Mouse (Mus musculus): ENCODE results near the gene Pkdcc. TPM values are rescaled to one million over a fixed set of nuclear protein-coding genes. Genes with fewer than 3 reads are reported as not detected.

Pkdcc gene
- 10.7 and 20.2 TPM in 2 replicates for polyA plus RNA-seq (2015; fragmentation: Nextera tagmentation; extraction: Ambion mirVana)

DNA sequence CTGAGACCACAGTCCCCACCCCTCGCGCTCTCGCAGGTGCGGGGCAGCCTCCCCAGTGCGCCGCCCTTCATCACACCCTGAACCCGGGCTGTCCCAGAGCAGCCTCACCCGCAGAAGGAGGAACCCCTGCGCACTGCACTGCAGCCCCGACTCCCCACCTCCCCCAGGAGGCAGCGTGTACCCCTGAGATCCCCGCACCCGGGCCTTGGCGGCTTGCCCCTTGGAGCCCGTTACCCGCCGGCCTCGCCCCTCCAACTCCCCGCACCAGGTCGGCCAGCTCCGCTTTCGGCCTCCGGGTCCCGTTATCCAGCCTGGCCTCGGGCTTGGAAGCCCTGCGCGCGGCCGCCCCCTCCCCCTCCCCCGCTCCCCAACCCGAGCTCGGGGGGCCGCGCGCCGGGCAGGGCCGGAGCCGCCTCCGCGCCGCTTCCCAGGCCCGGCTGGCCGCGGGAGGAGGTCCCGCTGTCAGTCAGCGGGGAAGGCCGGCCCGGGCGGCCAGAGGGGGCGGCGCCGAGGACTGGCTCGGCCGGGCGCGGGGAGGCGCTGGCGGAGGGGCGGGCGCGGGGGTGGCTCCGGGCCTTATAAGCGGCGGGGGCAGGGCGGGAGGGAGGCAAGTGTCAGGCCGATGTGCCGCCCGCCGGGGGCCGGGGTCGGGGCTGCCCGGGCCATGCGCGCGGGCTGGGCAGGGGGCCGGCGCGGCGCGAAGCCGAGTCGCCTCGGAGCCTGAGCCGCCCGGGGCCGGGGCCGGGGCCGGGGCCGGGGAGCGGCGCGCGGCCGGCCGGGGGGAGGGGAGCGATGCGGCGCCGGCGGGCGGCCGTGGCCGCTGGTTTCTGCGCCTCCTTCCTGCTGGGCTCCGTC is at the start of gene Pkdcc:
Gene Pkdcc, plus strand, starts transcription at position 619 of the 855 bp plus-strand sequence.
- no peaks in the 10 kb centered on the region for H3K9me3 ChIP-seq (replicated peaks)
- no peaks in the 10 kb centered on the region for H3K27me3 ChIP-seq
- peak; percentile 90 for ATAC-seq (replicated peaks; ENCODE audit: insufficient number of reproducible peaks, insufficient read depth, low FRiP score, low read depth)
- peaks cover 47% of the 10 kb centered on the region for H3K4me1 ChIP-seq (replicated peaks)
- under 1% methylated on average over 51 of the region's 105 CpGs for WGBS
- H3K36me3 ChIP-seq = no peaks in the 10 kb centered on the region
- peak within 1 kb of the TSS; percentile 95 for H3K9ac ChIP-seq
- H3K4me2 ChIP-seq = peak within 1 kb of the TSS; percentile 95
- H3K4me3 ChIP-seq = peak within 1 kb of the TSS; percentile 79
- H3K27ac ChIP-seq = peak within 1 kb of the TSS; percentile 96

DNA sequence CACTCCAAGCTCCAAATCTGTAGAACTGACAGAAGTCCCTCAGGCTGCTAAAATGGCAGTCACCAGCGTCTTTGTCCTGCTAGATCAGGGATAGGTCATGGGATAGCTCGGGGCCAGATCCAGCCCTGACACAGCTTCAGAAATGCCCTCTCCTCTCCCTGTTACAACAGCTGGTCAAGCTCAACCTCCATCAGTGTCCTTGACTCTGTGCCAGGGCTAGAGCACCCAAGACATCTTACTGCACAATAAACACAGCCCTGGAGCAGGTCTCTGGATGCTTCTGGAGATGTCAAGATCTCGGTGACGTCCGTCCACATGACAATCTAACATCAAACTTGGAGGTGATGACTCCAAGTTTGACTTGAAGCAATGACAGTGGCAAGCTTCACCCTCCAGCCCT is 48.9 kb upstream of the Pkdcc start:
- H3K36me3 ChIP-seq = no peaks in the 10 kb centered on the region
- no peak for ATAC-seq (replicated peaks; ENCODE audit: insufficient number of reproducible peaks, insufficient read depth, low FRiP score, low read depth)
- peaks cover 14% of the 10 kb centered on the region for H3K4me1 ChIP-seq (replicated peaks)
- H3K4me3 ChIP-seq = no peak overlapping the region
- H3K9me3 ChIP-seq (replicated peaks) = no peaks in the 10 kb centered on the region
- H3K4me2 ChIP-seq = no peak overlapping the region
- 67% methylated on average over 5 of the region's 5 CpGs for WGBS
- H3K9ac ChIP-seq = no peak overlapping the region
- H3K27ac ChIP-seq = no peak overlapping the region
- no peaks in the 10 kb centered on the region for H3K27me3 ChIP-seq

DNA sequence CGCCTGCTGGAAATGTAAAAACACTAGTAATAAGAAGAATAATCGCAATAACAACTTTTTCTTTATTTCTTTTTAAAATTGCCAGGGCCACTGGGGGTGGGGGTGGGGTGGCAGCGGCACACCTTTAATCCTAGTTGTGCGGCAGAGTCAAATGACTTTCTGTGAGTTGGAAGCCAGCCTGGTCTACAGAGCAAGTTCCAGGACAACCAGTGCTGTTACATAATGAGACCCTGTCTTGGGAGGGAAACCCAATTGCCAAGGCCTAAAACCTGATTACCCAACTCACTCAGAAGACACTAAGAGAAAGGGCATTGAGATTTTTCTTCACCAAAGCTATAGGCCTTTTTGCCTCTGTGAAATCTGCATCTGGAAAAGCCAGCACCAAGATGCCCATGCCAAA is 38.9 kb upstream of the Pkdcc start:
- Histone ChIP-seq H3K36me3 (no peaks in the 10 kb centered on the region), H3K4me2 (no peak overlapping the region), H3K4me3 (no peak overlapping the region), H3K9ac (no peak overlapping the region), H3K27me3 (no peaks in the 10 kb centered on the region), H3K27ac (no peak overlapping the region), H3K9me3 (replicated peaks) (0 out of 2 replicates have a peak, but pooled peaks cover 5% of the 10 kb centered on the region), H3K4me1 (replicated peaks) (no peaks in the 10 kb centered on the region)
- 84% methylated on average over 4 of the region's 4 CpGs for WGBS
- ATAC-seq (replicated peaks; ENCODE audit: insufficient number of reproducible peaks, insufficient read depth, low FRiP score, low read depth) = no peak

DNA sequence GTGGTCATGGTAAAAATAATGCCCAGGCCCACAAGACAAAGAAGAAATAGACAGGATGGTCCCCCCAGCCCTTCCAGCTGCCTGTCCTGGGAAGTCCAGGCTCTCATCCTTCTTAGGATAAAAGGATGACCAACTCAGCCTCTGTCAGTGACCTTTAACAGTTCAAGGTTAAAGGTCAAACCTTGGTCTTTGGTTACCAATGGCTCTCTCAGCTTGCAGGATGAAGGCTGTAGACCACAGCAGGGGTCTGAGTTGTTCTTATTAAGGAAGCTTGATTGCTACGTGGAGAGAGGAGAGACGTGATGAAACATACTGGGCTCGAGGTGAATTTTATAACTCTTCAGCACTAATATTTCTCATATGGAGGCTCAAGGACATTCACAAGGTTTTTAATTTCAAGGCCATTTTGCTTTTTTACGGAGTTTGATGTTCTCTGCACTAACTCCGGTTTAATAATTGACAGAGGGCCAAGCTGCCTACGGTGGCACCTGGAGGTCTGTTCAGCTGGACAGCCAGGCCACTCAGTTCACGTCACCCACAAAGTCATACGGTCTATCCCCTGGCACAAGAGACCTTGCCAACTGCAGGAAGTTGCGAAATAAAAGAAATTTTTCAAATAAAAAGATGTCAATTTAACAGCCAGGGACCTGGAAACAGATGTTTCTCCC is 36.5 kb upstream of the Pkdcc start:
- no peak for ATAC-seq (replicated peaks; ENCODE audit: insufficient number of reproducible peaks, insufficient read depth, low FRiP score, low read depth)
- H3K36me3 ChIP-seq = no peaks in the 10 kb centered on the region
- no peaks in the 10 kb centered on the region for H3K9me3 ChIP-seq (replicated peaks)
- 70% methylated on average over 9 of the region's 9 CpGs for WGBS
- H3K27me3 ChIP-seq = no peaks in the 10 kb centered on the region
- no peak overlapping the region for H3K27ac ChIP-seq
- H3K4me3 ChIP-seq = no peak overlapping the region
- no peak overlapping the region for H3K4me2 ChIP-seq
- H3K9ac ChIP-seq = no peak overlapping the region
- H3K4me1 ChIP-seq (replicated peaks) = no peaks in the 10 kb centered on the region

DNA sequence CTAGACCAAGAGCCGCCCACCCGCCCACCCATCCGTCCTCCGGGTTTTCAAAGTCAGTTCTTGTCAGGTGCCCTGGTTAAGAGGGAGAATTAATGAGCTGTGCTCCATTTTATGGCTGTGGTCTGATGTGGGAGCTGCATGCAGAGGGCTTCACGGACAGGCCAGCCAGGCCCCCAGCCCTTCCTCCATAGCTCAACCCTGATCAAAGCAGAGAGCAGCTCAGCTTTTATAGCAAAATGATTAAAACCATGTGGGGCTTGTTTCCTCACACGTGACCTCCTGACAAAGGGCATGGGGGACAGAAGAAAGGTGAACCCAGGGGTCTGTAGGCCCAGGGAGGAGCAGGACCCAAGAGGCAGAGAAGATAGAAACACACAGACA is 36.0 kb upstream of the Pkdcc start:
- Histone ChIP-seq H3K36me3 (no peaks in the 10 kb centered on the region), H3K27ac (no peak overlapping the region), H3K4me3 (no peak overlapping the region), H3K4me2 (no peak overlapping the region), H3K27me3 (no peaks in the 10 kb centered on the region), H3K9ac (no peak overlapping the region), H3K4me1 (replicated peaks) (no peaks in the 10 kb centered on the region), H3K9me3 (replicated peaks) (no peaks in the 10 kb centered on the region)
- WGBS = 66% methylated on average over 6 of the region's 6 CpGs
- ATAC-seq (replicated peaks; ENCODE audit: insufficient number of reproducible peaks, insufficient read depth, low FRiP score, low read depth) = no peak

DNA sequence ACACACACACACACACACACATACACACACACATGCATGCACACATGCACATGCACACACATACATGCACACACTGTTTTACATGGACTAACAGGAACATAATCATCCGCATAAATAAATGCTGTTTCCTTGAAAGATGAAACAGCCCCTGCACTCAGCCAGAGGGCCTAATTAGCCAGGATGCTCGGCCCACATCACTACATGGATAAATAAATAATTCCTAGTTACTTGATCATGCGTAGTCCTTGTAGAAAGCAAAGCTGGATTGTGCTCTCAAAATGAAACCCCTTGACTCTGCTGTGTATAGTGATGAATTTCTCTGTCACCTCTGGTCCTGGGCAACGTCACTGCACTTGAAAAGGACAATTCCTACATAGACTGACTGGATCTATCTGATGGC is 35.5 kb upstream of the Pkdcc start:
- Histone ChIP-seq H3K27me3 (no peaks in the 10 kb centered on the region), H3K4me1 (replicated peaks) (no peaks in the 10 kb centered on the region), H3K9me3 (replicated peaks) (no peaks in the 10 kb centered on the region), H3K4me2 (no peak overlapping the region), H3K4me3 (no peak overlapping the region), H3K27ac (no peak overlapping the region), H3K9ac (no peak overlapping the region), H3K36me3 (no peaks in the 10 kb centered on the region)
- WGBS = 70% methylated on average over 4 of the region's 4 CpGs
- no peak for ATAC-seq (replicated peaks; ENCODE audit: insufficient number of reproducible peaks, insufficient read depth, low FRiP score, low read depth)

DNA sequence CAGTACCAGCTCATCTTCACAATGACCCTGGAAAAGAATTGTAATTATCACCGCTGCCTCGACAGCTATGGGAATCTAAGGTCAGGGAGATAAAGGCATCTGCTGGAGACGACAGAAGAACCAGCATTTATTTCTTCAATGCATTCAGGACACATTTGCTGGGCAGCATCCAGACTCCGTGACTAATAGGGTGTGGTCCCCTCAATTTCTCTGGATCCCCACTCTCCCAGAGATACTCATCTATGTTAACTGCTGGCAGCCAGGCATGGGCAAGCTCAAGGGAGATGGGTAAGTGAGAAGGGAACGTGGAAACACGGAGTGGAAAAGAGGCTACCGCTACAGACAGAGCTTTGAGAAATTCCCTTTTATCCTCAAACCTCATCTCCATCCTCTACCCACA is 34.0 kb upstream of the Pkdcc start:
- ATAC-seq (replicated peaks; ENCODE audit: insufficient number of reproducible peaks, insufficient read depth, low FRiP score, low read depth) = no peak
- no peaks in the 10 kb centered on the region for H3K36me3 ChIP-seq
- no peak overlapping the region for H3K4me3 ChIP-seq
- H3K4me2 ChIP-seq = no peak overlapping the region
- H3K4me1 ChIP-seq (replicated peaks) = no peaks in the 10 kb centered on the region
- no peaks in the 10 kb centered on the region for H3K9me3 ChIP-seq (replicated peaks)
- no peak overlapping the region for H3K27ac ChIP-seq
- H3K27me3 ChIP-seq = no peaks in the 10 kb centered on the region
- WGBS = 65% methylated on average over 7 of the region's 7 CpGs
- H3K9ac ChIP-seq = no peak overlapping the region

DNA sequence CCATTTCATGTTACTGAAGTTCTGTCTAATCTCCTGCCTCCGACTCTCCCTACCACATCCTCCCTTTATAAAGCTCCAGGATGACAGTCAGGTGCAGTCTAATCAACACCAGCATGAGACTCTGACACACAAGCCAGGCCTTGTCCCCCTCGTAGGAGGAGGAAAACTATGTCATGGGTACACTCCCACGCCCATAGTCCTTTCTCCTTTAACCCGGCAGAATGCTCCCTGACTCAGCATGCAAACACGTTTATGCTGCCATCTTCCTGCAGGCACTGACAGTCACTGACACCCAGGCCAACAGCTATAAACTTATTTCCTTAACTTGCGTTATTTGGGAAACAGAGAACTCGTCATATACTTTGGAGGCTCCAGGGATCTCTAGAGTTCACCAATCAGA is 33.5 kb upstream of the Pkdcc start:
- Histone ChIP-seq H3K4me3 (no peak overlapping the region), H3K36me3 (no peaks in the 10 kb centered on the region), H3K27me3 (no peaks in the 10 kb centered on the region), H3K9ac (no peak overlapping the region), H3K4me1 (replicated peaks) (no peaks in the 10 kb centered on the region), H3K4me2 (no peak overlapping the region), H3K9me3 (replicated peaks) (no peaks in the 10 kb centered on the region), H3K27ac (no peak overlapping the region)
- no peak for ATAC-seq (replicated peaks; ENCODE audit: insufficient number of reproducible peaks, insufficient read depth, low FRiP score, low read depth)
- 59% methylated on average over 7 of the region's 7 CpGs for WGBS

DNA sequence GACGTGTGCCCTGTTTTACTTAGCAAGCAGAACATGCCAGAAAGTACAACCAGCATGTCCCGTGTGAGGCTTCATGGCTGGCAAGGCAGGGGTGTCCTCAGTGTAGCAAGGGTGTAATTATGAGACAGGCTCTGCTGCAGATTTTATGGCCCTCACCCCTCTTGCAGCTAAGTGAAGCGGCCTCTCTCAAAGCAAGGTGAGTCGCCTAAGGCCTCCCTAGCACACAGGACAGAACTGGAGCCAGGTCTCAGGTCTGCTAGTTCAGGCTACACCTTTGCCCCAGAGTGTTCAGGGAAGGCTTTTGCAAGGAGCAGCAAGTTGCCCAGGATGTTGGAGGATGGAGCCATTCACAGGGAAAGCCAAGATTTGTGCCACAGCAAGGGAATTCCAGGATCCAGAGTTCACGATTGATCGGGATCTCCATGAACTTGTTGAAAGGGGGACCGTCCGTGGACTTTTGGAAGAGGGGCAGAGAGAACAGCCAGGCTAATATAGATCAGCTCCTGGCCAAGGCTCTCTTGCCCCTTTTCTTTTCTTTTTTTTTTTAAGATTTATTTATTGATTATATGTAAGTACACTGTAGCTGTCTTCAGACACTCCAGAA is 32.9 kb upstream of the Pkdcc start:
- H3K27me3 ChIP-seq = no peaks in the 10 kb centered on the region
- no peak overlapping the region for H3K4me2 ChIP-seq
- H3K9me3 ChIP-seq (replicated peaks) = no peaks in the 10 kb centered on the region
- no peak overlapping the region for H3K4me3 ChIP-seq
- no peak overlapping the region for H3K9ac ChIP-seq
- WGBS = 85% methylated on average over 8 of the region's 8 CpGs
- no peaks in the 10 kb centered on the region for H3K36me3 ChIP-seq
- H3K4me1 ChIP-seq (replicated peaks) = no peaks in the 10 kb centered on the region
- ATAC-seq (replicated peaks; ENCODE audit: insufficient number of reproducible peaks, insufficient read depth, low FRiP score, low read depth) = no peak
- H3K27ac ChIP-seq = no peak overlapping the region

DNA sequence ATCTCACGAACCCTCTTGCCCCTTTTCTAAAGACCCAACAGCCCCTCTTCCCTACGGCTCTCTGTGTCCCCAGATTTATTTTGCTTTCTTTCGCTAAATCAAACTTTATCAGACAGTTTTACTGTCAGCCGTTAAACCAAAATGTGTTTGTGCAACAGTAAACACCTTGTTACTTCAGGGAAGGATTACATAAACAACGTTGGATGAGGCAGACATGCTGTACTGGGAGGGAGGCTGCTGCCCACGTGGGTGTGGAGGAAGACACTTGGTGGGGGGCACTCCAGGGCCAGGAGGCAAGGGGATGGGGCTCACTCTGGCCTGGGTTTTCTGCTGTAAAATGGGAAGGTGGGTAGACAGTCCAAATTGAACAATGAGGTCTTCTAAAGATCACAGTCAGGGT is 32.3 kb upstream of the Pkdcc start:
- no peak overlapping the region for H3K9ac ChIP-seq
- H3K36me3 ChIP-seq = no peaks in the 10 kb centered on the region
- no peak overlapping the region for H3K27ac ChIP-seq
- 0 out of 2 replicates have a peak, but pooled peaks cover 1% of the 10 kb centered on the region for H3K4me1 ChIP-seq (replicated peaks)
- H3K9me3 ChIP-seq (replicated peaks) = no peaks in the 10 kb centered on the region
- H3K4me2 ChIP-seq = no peak overlapping the region
- H3K4me3 ChIP-seq = no peak overlapping the region
- ATAC-seq (replicated peaks; ENCODE audit: insufficient number of reproducible peaks, insufficient read depth, low FRiP score, low read depth) = no peak
- 74% methylated on average over 6 of the region's 6 CpGs for WGBS
- no peaks in the 10 kb centered on the region for H3K27me3 ChIP-seq

DNA sequence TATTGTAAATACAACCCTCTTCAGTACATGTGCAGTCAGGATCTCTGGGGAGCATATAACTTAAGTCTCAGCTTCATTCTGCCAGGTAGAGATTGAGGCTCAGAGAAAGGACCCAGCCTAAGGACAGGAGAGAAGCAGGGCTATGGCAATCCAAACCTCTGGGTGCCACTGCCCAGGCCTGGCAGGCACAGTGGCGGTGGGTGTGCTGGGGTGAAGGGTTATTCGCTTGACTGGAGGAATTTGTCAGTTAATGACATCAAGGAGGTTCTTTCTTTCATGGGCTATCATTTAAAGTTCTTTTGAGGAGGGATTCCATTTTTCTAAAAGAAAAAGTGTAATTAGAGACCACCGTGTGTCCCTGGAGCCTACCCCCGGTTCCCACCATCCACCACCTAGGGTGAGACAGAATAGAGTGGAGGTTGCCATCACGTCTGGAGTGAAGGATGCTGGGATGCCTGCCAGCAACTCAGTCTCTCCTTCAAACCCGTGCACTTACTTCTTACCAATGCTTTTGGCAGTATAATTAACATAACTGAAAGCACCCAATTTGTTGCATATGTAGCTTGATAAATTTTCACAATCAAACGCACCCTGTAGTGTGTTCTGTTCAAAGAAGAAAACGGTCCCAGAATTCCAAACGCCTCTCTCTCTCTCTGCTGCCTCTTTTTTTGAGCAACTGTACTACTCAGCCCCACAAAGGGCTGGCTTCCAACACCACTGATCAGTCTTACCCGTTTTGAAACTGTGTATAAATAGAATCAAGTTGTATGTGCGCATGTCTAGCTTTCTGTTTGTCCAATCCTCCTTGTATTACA is 27.1 kb upstream of the Pkdcc start:
- Histone ChIP-seq H3K36me3 (no peaks in the 10 kb centered on the region), H3K27me3 (no peaks in the 10 kb centered on the region), H3K27ac (no peak overlapping the region), H3K4me1 (replicated peaks) (0 out of 2 replicates have a peak, but pooled peaks cover 6% of the 10 kb centered on the region), H3K9ac (no peak overlapping the region), H3K9me3 (replicated peaks) (no peaks in the 10 kb centered on the region), H3K4me3 (no peak overlapping the region), H3K4me2 (no peak overlapping the region)
- 47% methylated on average over 11 of the region's 11 CpGs for WGBS
- no peak for ATAC-seq (replicated peaks; ENCODE audit: insufficient number of reproducible peaks, insufficient read depth, low FRiP score, low read depth)
